Mouse (Mus musculus) adrenal gland, adult 8-10 months (tissue): ENCODE results near the gene Cacybp. TPM values are rescaled to one million over a fixed set of nuclear protein-coding genes. Genes with fewer than 3 reads are reported as not detected.
A peak's percentile ranks its signal among the peaks of the same experiment; 100 is the strongest.

ENCODE experiments used
- DNase-seq: peaks from one replicate; pipeline ENCODE4 v3.0.0; 2022
- total RNA-seq, 4 experiments: library from RNA; stranded (reverse); gene quantifications; 2 replicates each; pipeline ENCODE4 v1.2.4; 2022

The Cacybp gene
- total RNA-seq, 4 experiments from 2014 or later: 69.2 to 118 (median 79.1) TPM

DNA sequence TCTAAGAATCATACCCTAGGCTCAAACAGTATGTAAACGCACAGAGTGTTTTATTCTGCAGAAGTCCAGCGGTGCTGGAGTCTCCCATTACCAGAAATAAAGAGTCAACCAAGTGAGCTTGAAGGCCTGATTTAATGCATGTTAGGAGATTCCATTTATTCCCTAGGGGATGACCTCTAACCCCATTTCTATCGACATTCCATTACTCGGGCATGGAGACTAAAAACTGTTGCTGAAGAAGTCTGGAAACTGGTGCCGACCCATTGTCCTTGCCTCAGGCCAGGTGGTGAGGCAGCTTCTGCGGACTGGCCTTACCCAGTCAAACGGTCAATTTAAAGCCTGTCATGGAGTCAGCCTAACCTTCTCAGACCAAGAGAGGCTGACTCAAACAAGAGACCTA is 1.5 kb upstream of the Cacybp start:
- DNase-seq: no peak

DNA sequence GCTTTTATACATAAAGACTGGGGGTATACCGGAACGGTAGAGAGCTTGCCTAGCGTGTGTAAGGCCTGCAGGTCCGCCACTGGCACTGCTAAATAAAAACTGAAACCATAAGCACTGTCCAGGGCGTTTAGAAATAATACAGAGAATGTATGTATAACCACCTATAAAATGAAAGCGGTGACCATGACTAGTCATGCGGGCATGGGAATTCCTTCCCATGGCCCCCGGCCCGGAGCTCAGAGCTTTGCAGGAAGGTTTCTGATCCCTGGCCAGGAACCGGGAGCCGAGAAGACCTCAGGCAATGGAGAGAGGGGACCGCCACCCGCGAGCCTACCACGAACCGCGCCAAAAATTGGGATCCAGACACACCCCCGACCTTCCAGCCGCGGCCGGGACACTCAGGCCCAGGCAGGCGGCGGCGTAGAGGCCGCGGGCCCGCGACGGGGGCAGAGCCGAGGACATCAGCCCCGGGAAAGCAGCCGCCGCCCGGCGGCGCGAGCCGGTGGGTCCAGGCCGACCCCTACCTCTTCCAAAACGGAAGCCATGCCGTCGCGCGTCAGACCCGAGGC is 468 bp downstream of the Cacybp start:
- no peak for DNase-seq

DNA sequence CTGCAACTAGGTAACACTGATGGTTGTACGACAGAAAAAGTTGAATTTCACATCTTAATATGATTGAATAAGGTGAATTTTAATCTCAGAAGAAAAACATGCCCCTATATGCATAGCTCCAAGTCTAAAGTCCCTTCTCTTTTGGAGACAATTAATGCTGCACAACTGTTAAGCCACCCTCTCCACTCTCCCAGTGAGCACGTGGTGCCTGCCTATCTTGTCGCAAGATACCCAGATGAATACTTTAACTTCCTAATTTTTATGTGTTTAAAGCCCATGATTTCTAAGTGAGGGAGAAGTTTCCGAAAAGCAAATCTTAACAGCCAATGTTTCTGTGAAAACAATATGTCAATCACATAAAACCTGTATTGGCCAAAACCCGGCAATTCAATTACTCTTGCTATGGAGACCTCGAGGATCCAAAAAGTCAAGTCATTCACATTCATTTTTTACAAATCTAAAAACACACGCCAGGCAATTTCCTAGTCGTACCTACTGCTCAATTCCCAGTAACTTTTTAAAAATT is 1.0 kb downstream of the Cacybp start:
- DNase-seq: no peak

DNA sequence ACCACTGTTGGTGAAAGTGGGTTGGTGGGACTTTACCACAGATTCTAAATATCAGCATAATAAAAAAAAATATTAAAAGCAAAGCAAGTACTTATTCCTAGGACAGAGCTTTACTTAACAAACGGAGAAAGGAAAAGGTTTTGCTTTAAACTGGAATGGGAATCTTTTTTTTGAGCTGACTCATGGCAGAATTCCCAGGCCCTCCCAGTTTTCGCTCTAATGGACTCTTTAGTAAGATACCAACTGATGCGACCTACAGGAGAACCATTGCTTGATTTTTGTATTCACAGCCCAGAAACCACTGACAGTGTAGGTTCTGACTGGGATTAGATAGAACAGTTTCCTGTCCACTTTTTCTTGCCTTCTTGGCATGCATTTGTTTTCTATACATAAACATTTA is 2.1 kb downstream of the Cacybp start:
- DNase-seq: no peak

DNA sequence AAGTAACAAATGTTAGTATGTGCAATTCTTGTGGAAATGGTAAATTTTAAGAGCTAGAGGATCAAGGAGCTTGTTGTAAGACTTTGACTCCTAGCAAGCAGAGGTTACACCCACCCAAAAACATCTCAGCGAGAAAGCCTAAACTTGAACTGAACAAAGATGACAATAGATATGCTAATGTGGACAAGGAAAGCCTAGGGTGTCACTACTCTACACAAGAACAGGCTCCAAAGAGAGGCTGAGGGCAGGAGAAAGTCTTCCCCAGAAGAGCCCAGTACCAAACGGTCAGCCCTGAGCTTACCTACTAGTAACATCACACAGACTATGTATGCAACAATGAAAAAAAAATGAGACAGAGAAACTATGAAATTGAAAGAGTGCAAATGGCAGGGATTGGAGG is 2.8 kb downstream of the Cacybp start:
- DNase-seq: no peak

DNA sequence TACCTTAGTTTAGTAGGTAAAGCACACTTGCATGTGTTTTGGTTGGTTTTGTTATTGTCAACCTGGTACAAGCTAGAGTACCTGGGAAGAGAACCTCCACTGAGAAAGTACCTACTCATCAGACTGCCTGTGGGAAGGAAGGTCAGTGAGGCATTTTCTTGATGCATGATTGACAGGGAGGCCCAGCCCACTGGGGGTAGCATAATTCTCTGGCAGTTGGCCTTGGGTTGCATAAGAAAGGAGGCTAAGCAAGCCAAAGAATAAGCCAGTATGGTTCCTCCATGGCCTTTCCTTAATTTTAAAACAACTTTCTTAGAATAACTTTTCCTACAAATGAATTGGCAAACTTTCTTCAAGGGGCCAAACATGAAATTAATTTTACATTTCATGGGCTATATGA is 7.2 kb downstream of the Cacybp start:
- no peak for DNase-seq

DNA sequence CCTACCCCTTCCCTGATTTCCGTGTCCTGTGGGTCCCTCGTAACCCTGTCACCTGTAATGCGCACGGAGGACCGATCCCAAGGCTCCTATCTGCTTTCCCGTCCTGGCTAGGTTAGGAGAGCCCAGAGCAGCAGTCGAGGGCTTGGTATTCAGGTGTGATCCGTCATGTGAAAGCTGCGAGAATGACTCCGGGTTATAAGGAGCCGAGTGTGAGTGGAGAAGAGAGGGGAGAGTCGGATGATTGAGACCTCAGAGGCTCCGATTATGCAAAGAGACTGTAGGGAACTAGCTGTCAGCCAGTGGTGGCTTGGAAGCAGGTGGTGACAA is 17.4 kb downstream of the Cacybp start:
- no peak for DNase-seq

DNA sequence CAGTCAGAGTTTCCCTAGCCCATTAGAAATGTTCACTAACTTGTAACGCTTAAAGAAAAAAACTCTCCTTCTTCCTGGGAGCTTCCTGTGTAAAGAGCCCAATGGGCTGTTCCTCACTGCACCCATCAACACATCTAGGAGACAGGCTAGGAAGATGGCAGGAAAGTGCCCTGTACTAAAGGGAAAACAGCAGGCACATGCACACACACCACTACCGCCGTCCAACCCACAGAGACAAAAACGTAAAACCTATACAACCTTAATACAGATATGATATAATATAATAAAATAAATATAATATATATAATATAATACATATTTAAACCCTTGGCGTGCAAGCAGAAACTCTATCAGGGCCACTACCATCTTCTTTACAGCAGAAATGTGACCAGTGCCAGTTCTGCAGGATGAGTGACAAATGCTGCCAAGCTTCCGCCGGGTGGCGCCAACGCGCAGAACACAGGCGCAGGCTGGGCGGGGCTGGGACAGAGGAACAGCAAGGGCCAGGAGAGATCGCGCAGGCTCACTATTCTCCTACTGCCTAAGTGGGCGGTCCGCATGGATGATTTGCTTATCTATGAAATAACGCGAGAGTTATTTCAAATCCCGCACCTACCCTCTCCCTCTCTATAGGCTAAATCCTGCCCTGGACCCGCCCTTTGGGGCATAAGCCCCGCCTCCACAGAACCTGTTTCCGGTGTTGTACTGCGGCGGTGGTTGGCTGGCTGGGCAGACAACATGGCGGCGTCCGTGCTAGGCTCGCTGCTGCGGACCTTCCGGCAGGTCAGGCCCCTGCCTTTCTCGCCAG is 17.9 kb downstream of the Cacybp start, which contains the start of gene Mrps14:
Mrps14 (plus strand) TSS at position 687 of the 808 bp plus-strand sequence.
- DNase-seq: peak; percentile 98

DNA sequence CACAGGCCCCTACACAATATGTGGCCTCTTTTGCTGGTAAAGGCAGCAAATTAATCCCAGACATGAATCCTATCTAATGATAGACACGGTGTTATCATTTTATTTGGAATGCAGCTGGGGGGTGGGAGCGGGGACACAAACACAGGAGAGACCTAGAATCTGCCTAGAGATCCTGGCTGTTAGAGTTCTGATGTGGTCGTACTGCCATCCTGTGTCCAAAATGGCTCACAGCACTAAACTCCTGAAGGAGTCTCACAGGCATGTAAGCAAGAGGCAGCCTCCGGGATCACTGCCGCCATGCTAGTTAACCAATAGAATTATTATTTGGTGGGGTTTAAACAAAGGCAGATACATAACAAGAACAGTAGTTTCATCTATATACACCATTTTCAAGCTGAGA is 28.2 kb downstream of the Cacybp start:
- no peak for DNase-seq

DNA sequence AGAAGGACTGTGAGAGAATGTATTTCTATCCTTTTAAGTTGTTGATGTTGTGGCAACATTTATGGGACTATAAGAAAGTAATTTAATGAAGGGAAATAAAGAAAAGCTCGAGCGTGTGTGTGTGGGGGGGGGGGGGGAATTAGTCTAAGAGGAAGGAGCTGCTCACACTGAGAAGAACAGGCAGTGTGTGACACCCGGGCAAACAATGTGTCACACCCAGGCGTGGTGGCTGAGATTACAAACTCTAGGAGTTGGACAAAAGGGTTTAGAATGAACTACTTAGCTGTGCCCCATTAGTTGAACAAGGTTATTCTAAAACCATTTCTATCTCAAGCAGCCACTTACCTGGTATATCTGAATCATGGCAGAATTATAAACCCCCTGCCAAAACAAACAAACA is 31.5 kb downstream of the Cacybp start:
- no peak for DNase-seq

DNA sequence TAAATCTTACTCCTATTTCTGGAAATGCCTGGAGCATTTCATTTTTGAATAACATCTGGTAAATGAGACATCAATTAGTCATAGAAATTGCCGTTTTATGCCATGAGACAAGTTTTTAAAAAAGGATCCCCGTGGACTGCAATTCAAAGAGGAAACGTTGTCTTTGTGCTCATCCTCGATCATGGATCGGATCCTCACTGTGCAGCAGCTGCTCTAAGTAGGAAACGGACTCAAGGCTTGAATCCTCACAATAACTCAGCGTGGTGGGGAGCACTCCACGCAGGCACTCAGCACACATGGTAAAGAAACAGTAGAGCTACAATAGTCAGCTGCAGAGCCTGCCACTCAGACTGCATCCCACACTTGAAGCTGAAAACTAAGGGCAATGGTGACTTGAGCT is 35.8 kb downstream of the Cacybp start:
- no peak for DNase-seq

DNA sequence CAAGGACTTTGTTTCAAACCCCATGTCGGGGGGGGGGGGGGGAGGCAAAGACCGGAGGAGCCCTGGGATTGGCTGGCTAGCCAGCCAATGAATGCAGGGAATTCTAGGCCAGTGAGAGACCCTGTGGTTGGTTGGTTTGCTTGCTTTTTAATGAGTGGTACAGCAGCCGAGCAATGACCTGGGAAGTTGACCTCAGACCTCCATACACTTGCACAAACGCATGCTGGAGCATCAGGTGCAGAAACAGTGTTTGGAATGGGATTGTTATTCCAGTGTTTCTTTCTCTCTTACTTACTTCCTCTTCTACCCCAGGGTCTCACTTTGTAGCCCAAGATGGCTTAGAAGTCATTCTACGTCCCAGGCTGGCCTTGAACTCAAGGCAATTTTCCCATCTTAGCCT is 46.1 kb downstream of the Cacybp start:
- no peak for DNase-seq

DNA sequence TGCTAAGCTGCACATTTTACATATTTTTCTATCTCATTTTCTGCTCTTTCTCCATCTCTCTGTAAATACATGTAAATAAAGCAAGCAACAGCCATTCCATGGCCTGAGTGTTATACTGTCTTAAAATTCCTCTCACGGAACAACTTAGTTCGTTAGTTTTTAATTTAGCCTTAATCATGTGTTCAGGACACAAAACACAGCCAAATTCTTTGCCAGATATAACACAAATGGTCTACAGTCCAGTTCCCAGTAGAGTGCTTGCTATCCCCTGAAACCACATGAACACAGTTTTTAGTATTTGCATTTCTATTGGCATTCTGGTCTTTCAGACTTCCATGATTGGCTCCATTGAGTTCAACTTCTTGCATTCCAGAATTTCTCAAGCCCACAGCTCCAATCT is 54.5 kb downstream of the Cacybp start:
- no peak for DNase-seq

DNA sequence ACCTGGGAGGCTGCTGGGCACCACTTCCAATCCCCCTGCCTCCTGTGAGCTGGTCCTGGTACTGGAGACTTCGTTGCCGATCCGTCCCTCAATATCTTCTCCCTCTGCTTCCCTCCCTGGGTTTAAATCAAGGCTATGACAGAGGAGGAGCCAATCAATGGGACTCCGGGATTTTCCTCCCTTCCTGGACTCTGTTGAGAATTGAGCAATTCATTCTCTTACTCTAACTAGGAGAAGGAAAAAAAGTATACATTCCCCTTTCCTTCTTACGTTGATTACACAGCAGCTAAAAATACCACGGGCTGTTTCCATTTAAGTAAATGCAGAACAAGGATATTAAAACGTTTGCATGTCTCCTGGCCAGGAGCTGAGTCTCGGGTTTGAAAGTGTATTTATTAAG is 59.2 kb downstream of the Cacybp start, which contains the start of gene Tnn:
Tnn (minus strand) TSS at position 101 of the 400 bp plus-strand sequence.
- DNase-seq: no peak

Other genes starting within 250 kb of the Cacybp start
- 10 to 100 TPM in 2 of 4 experiments, 1 to 10 TPM in 2; 8.4 to 20.7 (median 12.2) TPM for gene 4930523C07Rik, start 168.5 kb downstream of the Cacybp start, total RNA-seq
- gene Tnn, start 59.3 kb downstream of the Cacybp start, total RNA-seq: under 1 TPM; 0.24 to 0.46 (median 0.29) TPM
- gene Mrps14, start 17.7 kb downstream of the Cacybp start, total RNA-seq: 100 to 1,000 TPM in 2 of 4 experiments, 10 to 100 TPM in 2; 88.5 to 119 (median 104) TPM